Mouse (Mus musculus) lung, postnatal 0 days (tissue): ENCODE measurements around the gene Ube2r2.

ENCODE experiments used
- CTCF ChIP-seq: IDR thresholded peaks from 2 replicates; pipeline ENCODE4 v1.5.1; 2016; ENCODE audit warnings: antibody characterized with exemption, mild to moderate bottlenecking
- EP300 ChIP-seq: IDR thresholded peaks from 2 replicates; pipeline ENCODE4 v1.6.1; 2016; ENCODE audit warnings: antibody characterized with exemption, mild to moderate bottlenecking, control low read depth

GRCm38 (mm10) chr4:41140174-41140875, 4.8 kb downstream of the Ube2r2 start:
- TF ChIP-seq CTCF (no peak), EP300 (no peak)
